Comparison of ENCODE assay signal across 9 mouse cellular contexts in the genomic region with DNA sequence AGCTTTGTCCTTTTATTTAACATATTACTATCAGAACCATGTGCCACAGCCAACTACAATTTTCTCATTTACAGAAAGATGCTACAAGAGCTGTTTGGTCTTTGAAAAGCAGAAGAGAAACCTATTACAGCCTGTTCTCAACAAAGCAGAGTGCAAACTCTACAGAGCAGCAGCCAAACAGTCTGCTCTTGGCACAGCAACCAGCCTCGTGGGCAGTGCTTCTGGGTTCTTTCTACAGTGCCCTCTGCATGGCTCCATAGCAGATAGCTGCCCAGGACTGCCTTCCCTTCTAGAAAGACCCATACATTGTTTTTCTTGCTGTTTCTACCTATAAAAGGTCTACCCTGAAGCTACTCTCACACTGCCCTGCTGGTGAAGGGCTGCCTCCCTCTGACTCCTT. TPM values are rescaled to one million over a fixed set of nuclear protein-coding genes. Genes with fewer than 3 reads are reported as not detected.
DNase-seq lines count a peak whose midpoint lies in the region; ATAC-seq lines count a peak whose summit lies in the region.
"Had no signal": no experiment of that assay in that cellular context is flagged by ENCODE, and none has a peak within 500 bp of the region (broad histone marks: within the 10 kb centered on the region; RNA-seq: fewer than 3 reads in every experiment).

No protein-coding gene starts in this region.

- no peak for ATAC-seq in intestine, embryonic 15.5 days
- no peak for ATAC-seq in intestine, embryonic 16.5 days
- ATAC-seq: lung, postnatal 0 days had no signal

- H3K4me3 ChIP-seq in intestine, embryonic 15.5 days (replicated peaks) = no peak overlapping the region
- H3K4me3 ChIP-seq in intestine, embryonic 16.5 days (ENCODE audit: low read length) = no peak overlapping the region

- peak; percentile 95 for DNase-seq in heart, adult 11 months
- no peak for DNase-seq in heart, postnatal 4 days
- DNase-seq in testis, postnatal 10 days (ENCODE audit: low spot score) = peak; percentile 37
- DNase-seq in testis, postnatal 14 days (ENCODE audit: low spot score) = no peak
- peak; percentile 61 to 87 for DNase-seq in layer of hippocampus, postnatal 14 days (ENCODE audit: low spot score in 2 of 2)
- DNase-seq in retina, postnatal 1 day = no peak

- no peak overlapping the region for H3K4me2 ChIP-seq in intestine, embryonic 15.5 days (replicated peaks)
- H3K4me2 ChIP-seq in intestine, embryonic 16.5 days (ENCODE audit: low read depth, low read length) = no peak overlapping the region

- WGBS in intestine, embryonic 15.5 days = 61% methylated on average over 1 of the region's 1 CpGs
- 71% methylated on average over 1 of the region's 1 CpGs for WGBS in intestine, embryonic 16.5 days

- H3K4me1 ChIP-seq in intestine, embryonic 15.5 days (replicated peaks) = peaks cover 3% of the 10 kb centered on the region; the same call in 1 of the 2 replicates
- H3K4me1 ChIP-seq in intestine, embryonic 16.5 days (ENCODE audit: control insufficient read depth, insufficient read depth, low read length) = peaks cover 7% of the 10 kb centered on the region; the same call in 1 of the 2 replicates

- no peak overlapping the region for H3K27ac ChIP-seq in intestine, embryonic 15.5 days
- H3K27ac ChIP-seq in intestine, embryonic 16.5 days (ENCODE audit: low read length) = no peak overlapping the region

- no peak overlapping the region for H3K9ac ChIP-seq in intestine, embryonic 15.5 days
- no peak overlapping the region for H3K9ac ChIP-seq in intestine, embryonic 16.5 days (ENCODE audit: low read depth, low read length)

- no peaks in the 10 kb centered on the region; the same call in 1 of the 2 replicates for H3K36me3 ChIP-seq in intestine, embryonic 15.5 days
- H3K36me3 ChIP-seq in intestine, embryonic 16.5 days (ENCODE audit: control insufficient read depth, insufficient read depth, low read length) = no peaks in the 10 kb centered on the region

- H3K27me3 ChIP-seq in intestine, embryonic 15.5 days (replicated peaks) = no peaks in the 10 kb centered on the region
- H3K27me3 ChIP-seq in intestine, embryonic 16.5 days (replicated peaks; ENCODE audit: control insufficient read depth, insufficient read depth, low read length) = no peaks in the 10 kb centered on the region

- H3K9me3 ChIP-seq in intestine, embryonic 15.5 days = no peaks in the 10 kb centered on the region
- no peaks in the 10 kb centered on the region for H3K9me3 ChIP-seq in intestine, embryonic 16.5 days (ENCODE audit: control insufficient read depth, low read length)

RNA-seq across cellular contexts. Expression of a gene that starts 58.3 kb away (rescaled TPM):
- total RNA-seq in heart, postnatal 4 days (2021) = 100 to 1,000 TPM; 344 to 352 TPM
- total RNA-seq in layer of hippocampus, postnatal 14 days (2021) = 100 to 1,000 TPM; 183 to 184 TPM
- 85.8 and 86.2 TPM in 2 replicates for polyA plus RNA-seq in intestine, embryonic 15.5 days (2015; fragmentation: Nextera tagmentation; extraction: Ambion mirVana)
- polyA plus RNA-seq in intestine, embryonic 16.5 days (2015; fragmentation: Nextera tagmentation; extraction: Ambion mirVana) = 78.8 and 81.4 TPM in 2 replicates

RNA-seq across cellular contexts. Expression of a gene that starts 59.7 kb away (rescaled TPM):
- total RNA-seq in heart, postnatal 4 days (2021) = 10 to 100 TPM; 30.0 to 30.7 TPM
- 100 to 1,000 TPM; 239 to 243 TPM for total RNA-seq in layer of hippocampus, postnatal 14 days (2021)
- 52.5 and 53.3 TPM in 2 replicates for polyA plus RNA-seq in intestine, embryonic 15.5 days (2015; fragmentation: Nextera tagmentation; extraction: Ambion mirVana)
- 49.7 and 52.1 TPM in 2 replicates for polyA plus RNA-seq in intestine, embryonic 16.5 days (2015; fragmentation: Nextera tagmentation; extraction: Ambion mirVana)

Comparison
In these comparisons a context has a peak if more than half of its experiments do, and no peak if none do; other contexts are left out.
1. DNase-seq: peak in heart, adult 11 months (single experiment), testis, postnatal 10 days (single experiment) and layer of hippocampus, postnatal 14 days (2 of 2); none in heart, postnatal 4 days (single experiment), testis, postnatal 14 days (single experiment) and retina, postnatal 1 day (single experiment).
2. RNA of a gene that starts 59.7 kb away (total RNA-seq): 239 to 243 TPM in layer of hippocampus, postnatal 14 days; 30.0 to 30.7 TPM in heart, postnatal 4 days; every median in the first group is over 4 times any median in the second.